Mouse (Mus musculus) c-Kit-positive CD71-positive TER-119-negative erythroid progenitor cells, embryonic 14.5 days (primary cell): ENCODE measurements around the gene Gm9821.
A peak's percentile ranks its signal among the peaks of the same experiment; 100 is the strongest.

Source experiments
- DNase-seq: peaks from one replicate; pipeline ENCODE4 v3.0.0-alpha.2; 2013; ENCODE audit warnings: low read depth

Gene Gm9821

GRCm38 (mm10) chr2:91945483-91945882, at the start of gene Gm9821:
Gene Gm9821 (plus strand): TSS chr2:91945703.
- DNase-seq, result no peak

- no peak for DNase-seq
These were observed 47.5 kb upstream of the Gm9821 start for GRCm38 (mm10) chr2:91897968-91898367.

- DNase-seq, result no peak
These were observed 46.4 kb upstream of the Gm9821 start for GRCm38 (mm10) chr2:91899141-91899540.

GRCm38 (mm10) chr2:91900431-91900830, 45.1 kb upstream of the Gm9821 start:
- no peak for DNase-seq

- DNase-seq, result no peak
These were observed 43.2 kb upstream of the Gm9821 start for GRCm38 (mm10) chr2:91902336-91902735.

- DNase-seq, result no peak
These were observed 42.2 kb upstream of the Gm9821 start for GRCm38 (mm10) chr2:91903171-91903925.

GRCm38 (mm10) chr2:91904618-91905307, 40.7 kb upstream of the Gm9821 start:
- DNase-seq, result no peak

GRCm38 (mm10) chr2:91906141-91906540, 39.4 kb upstream of the Gm9821 start:
- no peak for DNase-seq

- DNase-seq, result no peak
These were observed 32.9 kb upstream of the Gm9821 start for GRCm38 (mm10) chr2:91912616-91913015.

- no peak for DNase-seq
These were observed 32.0 kb upstream of the Gm9821 start for GRCm38 (mm10) chr2:91913328-91914110.

- no peak for DNase-seq
These were observed 29.0 kb upstream of the Gm9821 start for GRCm38 (mm10) chr2:91916346-91916977.

- DNase-seq, result no peak
These were observed 28.4 kb upstream of the Gm9821 start for GRCm38 (mm10) chr2:91917096-91917495.

GRCm38 (mm10) chr2:91920130-91920529, 25.4 kb upstream of the Gm9821 start:
- DNase-seq, result no peak

- DNase-seq, result peak; percentile 80
These were observed 24.2 kb upstream of the Gm9821 start for GRCm38 (mm10) chr2:91921181-91921789.

- DNase-seq, result no peak
These were observed 23.5 kb upstream of the Gm9821 start for GRCm38 (mm10) chr2:91921790-91922570.

- DNase-seq, result no peak
These were observed 22.7 kb upstream of the Gm9821 start for GRCm38 (mm10) chr2:91922586-91923414.

GRCm38 (mm10) chr2:91923415-91924337, 21.8 kb upstream of the Gm9821 start:
- peak; percentile 56 for DNase-seq

GRCm38 (mm10) chr2:91924726-91925125, 20.8 kb upstream of the Gm9821 start:
- no peak for DNase-seq

- DNase-seq, result no peak
These were observed 20.1 kb upstream of the Gm9821 start for GRCm38 (mm10) chr2:91925442-91925841.
